Comparison of ENCODE assay signal across 26 mouse cellular contexts in the genomic region with DNA sequence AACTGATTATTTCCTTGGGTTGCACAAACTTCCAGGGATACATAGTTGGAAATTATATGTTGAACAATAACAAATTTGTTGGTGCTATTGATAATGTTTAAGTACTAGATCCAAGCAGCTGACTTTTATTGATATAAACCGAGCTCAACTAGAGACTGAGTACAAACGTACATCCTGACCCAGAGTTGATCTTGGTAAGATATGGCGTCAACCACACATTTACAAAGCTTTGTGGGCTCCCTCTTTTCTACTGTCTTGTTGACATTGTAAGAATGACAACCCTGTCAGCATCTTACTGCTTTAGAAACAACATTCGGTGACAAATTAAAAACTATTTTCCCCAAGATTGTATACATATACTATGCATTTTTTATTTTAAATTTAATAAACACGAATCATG.
DNase-seq lines count a peak whose midpoint lies in the region; ATAC-seq and TF ChIP-seq lines count a peak whose summit lies in the region.
"Had no signal": no experiment of that assay in that cellular context is flagged by ENCODE, and none has a peak within 500 bp of the region (broad histone marks: within the 10 kb centered on the region; RNA-seq: fewer than 3 reads in every experiment).

No protein-coding gene starts in this region.

- no peak overlapping the region for H3K27ac ChIP-seq in midbrain, embryonic 11.5 days (ENCODE audit: low read depth, low read length)
- H3K27ac ChIP-seq in midbrain, postnatal 0 days (ENCODE audit: low read depth, low read length), result no peak overlapping the region
- no peak overlapping the region for H3K27ac ChIP-seq in hindbrain, embryonic 12.5 days
- H3K27ac ChIP-seq: embryonic facial prominence, embryonic 13.5 days; embryonic facial prominence, embryonic 15.5 days; forebrain, embryonic 10.5 days; forebrain, embryonic 12.5 days had no signal

- no peaks in the 10 kb centered on the region for H3K36me3 ChIP-seq in midbrain, embryonic 11.5 days (ENCODE audit: control insufficient read depth, insufficient read depth, low read length)
- no peaks in the 10 kb centered on the region; the same call in 1 of the 2 replicates for H3K36me3 ChIP-seq in midbrain, postnatal 0 days (ENCODE audit: insufficient read depth, low read length)
- H3K36me3 ChIP-seq in hindbrain, embryonic 12.5 days, result no peaks in the 10 kb centered on the region
- H3K36me3 ChIP-seq: embryonic facial prominence, embryonic 15.5 days; forebrain, embryonic 10.5 days; forebrain, embryonic 12.5 days; G1E had no signal

- TF ChIP-seq CTCF in midbrain, postnatal 0 days (IDR thresholded peaks at IDR 0.05), result no peak

- H3K4me2 ChIP-seq in midbrain, embryonic 11.5 days, result no peak overlapping the region
- H3K4me2 ChIP-seq in midbrain, postnatal 0 days (ENCODE audit: low read depth, low read length, poor library complexity, severe bottlenecking), result no peak overlapping the region
- H3K4me2 ChIP-seq in hindbrain, embryonic 12.5 days (replicated peaks), result no peak overlapping the region
- H3K4me2 ChIP-seq: embryonic facial prominence, embryonic 13.5 days; embryonic facial prominence, embryonic 15.5 days; forebrain, embryonic 12.5 days had no signal

- DNase-seq in midbrain, embryonic 11.5 days (ENCODE audit: low spot score, missing footprints), result peak; percentile 14
- no peak for DNase-seq in midbrain, postnatal 0 days (ENCODE audit: low spot score)
- peak; percentile 49 for DNase-seq in T-cell, adult 2 months (ENCODE audit: low spot score)
- peak; percentile 58 for DNase-seq in naive thymus-derived CD4-positive, alpha-beta T cell, adult 2 months (ENCODE audit: low read depth)
- DNase-seq in thymus, postnatal 36 days, result no peak
- DNase-seq: adrenal gland, adult 2 months; adrenal gland, postnatal 10 days; adrenal gland, postnatal 25 days; cerebellum, adult 11 months; cerebellum, adult 18-20 months; cerebellum, adult 8-10 months; cerebellum, adult 9-11 months; cerebellum, postnatal 14 days; cerebellum, postnatal 36 days; embryo, embryonic 11 days had no signal

- no peak overlapping the region for H3K9ac ChIP-seq in midbrain, embryonic 11.5 days (ENCODE audit: low read length)
- H3K9ac ChIP-seq in midbrain, postnatal 0 days (replicated peaks; ENCODE audit: low read length, poor library complexity, severe bottlenecking), result no peak overlapping the region
- H3K9ac ChIP-seq in hindbrain, embryonic 12.5 days, result no peak overlapping the region
- H3K9ac ChIP-seq: embryonic facial prominence, embryonic 13.5 days; embryonic facial prominence, embryonic 15.5 days; forebrain, embryonic 12.5 days had no signal

- 90% methylated on average over 5 of the region's 5 CpGs for WGBS in midbrain, embryonic 11.5 days
- WGBS in midbrain, postnatal 0 days, result 93% methylated on average over 5 of the region's 5 CpGs
- 94% methylated on average over 5 of the region's 5 CpGs for WGBS in hindbrain, embryonic 12.5 days

- no peak for ATAC-seq in midbrain, embryonic 11.5 days (ENCODE audit: low FRiP score)
- ATAC-seq in midbrain, postnatal 0 days (ENCODE audit: low FRiP score), result no peak
- ATAC-seq in hindbrain, embryonic 12.5 days (ENCODE audit: low FRiP score), result no peak
- ATAC-seq: forebrain, embryonic 14.5 days; forebrain, embryonic 16.5 days; Patski had no signal

- H3K27me3 ChIP-seq in midbrain, embryonic 11.5 days (ENCODE audit: control insufficient read depth, insufficient read depth, low read length), result no peaks in the 10 kb centered on the region
- no peaks in the 10 kb centered on the region for H3K27me3 ChIP-seq in midbrain, postnatal 0 days (ENCODE audit: insufficient read depth, low read length)
- no peaks in the 10 kb centered on the region for H3K27me3 ChIP-seq in hindbrain, embryonic 12.5 days
- H3K27me3 ChIP-seq: CH12.LX; embryonic facial prominence, embryonic 13.5 days; embryonic facial prominence, embryonic 15.5 days; forebrain, embryonic 12.5 days; Patski had no signal

- H3K4me1 ChIP-seq in midbrain, embryonic 11.5 days (ENCODE audit: control insufficient read depth, insufficient read depth, low read length), result no peaks in the 10 kb centered on the region
- H3K4me1 ChIP-seq in midbrain, postnatal 0 days (ENCODE audit: insufficient read depth, low read length), result no peaks in the 10 kb centered on the region
- H3K4me1 ChIP-seq in hindbrain, embryonic 12.5 days, result no peaks in the 10 kb centered on the region
- H3K4me1 ChIP-seq: embryonic facial prominence, embryonic 13.5 days; embryonic facial prominence, embryonic 15.5 days; forebrain, embryonic 12.5 days had no signal

- no peak overlapping the region for H3K4me3 ChIP-seq in midbrain, embryonic 11.5 days (ENCODE audit: low read depth, low read length)
- no peak overlapping the region for H3K4me3 ChIP-seq in midbrain, postnatal 0 days (ENCODE audit: low read depth, low read length)
- no peak overlapping the region for H3K4me3 ChIP-seq in hindbrain, embryonic 12.5 days
- H3K4me3 ChIP-seq: embryonic facial prominence, embryonic 13.5 days; embryonic facial prominence, embryonic 15.5 days; erythroblast, embryonic 14.5 days; forebrain, embryonic 10.5 days; forebrain, embryonic 12.5 days had no signal

- no peaks in the 10 kb centered on the region for H3K9me3 ChIP-seq in midbrain, embryonic 11.5 days (ENCODE audit: control insufficient read depth, low read length)
- no peaks in the 10 kb centered on the region for H3K9me3 ChIP-seq in midbrain, postnatal 0 days (ENCODE audit: low read length)
- no peaks in the 10 kb centered on the region for H3K9me3 ChIP-seq in hindbrain, embryonic 12.5 days (replicated peaks)
- H3K9me3 ChIP-seq: embryonic facial prominence, embryonic 13.5 days; embryonic facial prominence, embryonic 15.5 days; forebrain, embryonic 10.5 days; forebrain, embryonic 12.5 days; G1E had no signal

Comparison
In these comparisons a context has a peak if more than half of its experiments do, and no peak if none do; other contexts are left out.
1. DNase-seq: peak in midbrain, embryonic 11.5 days (single experiment), T-cell, adult 2 months (single experiment) and naive thymus-derived CD4-positive, alpha-beta T cell, adult 2 months (single experiment); none in midbrain, postnatal 0 days (single experiment) and thymus, postnatal 36 days (0 of 2).